Mouse (Mus musculus): ENCODE measurements around the gene Man1b1.

The Man1b1 gene

GRCm38 (mm10) chr2:25305587-25306359 is 26.4 kb upstream of the Man1b1 start:
- no peak for DNase-seq (ENCODE audit: low spot score)

GRCm38 (mm10) chr2:25310180-25310579 is 22.0 kb upstream of the Man1b1 start:
- DNase-seq (ENCODE audit: low spot score) = no peak

- no peak for DNase-seq (ENCODE audit: low spot score)
Measured at GRCm38 (mm10) chr2:25310969-25311368, 21.2 kb upstream of the Man1b1 start.

- DNase-seq (ENCODE audit: low spot score) = no peak
Measured at GRCm38 (mm10) chr2:25311491-25311891, 20.6 kb upstream of the Man1b1 start.

DNA sequence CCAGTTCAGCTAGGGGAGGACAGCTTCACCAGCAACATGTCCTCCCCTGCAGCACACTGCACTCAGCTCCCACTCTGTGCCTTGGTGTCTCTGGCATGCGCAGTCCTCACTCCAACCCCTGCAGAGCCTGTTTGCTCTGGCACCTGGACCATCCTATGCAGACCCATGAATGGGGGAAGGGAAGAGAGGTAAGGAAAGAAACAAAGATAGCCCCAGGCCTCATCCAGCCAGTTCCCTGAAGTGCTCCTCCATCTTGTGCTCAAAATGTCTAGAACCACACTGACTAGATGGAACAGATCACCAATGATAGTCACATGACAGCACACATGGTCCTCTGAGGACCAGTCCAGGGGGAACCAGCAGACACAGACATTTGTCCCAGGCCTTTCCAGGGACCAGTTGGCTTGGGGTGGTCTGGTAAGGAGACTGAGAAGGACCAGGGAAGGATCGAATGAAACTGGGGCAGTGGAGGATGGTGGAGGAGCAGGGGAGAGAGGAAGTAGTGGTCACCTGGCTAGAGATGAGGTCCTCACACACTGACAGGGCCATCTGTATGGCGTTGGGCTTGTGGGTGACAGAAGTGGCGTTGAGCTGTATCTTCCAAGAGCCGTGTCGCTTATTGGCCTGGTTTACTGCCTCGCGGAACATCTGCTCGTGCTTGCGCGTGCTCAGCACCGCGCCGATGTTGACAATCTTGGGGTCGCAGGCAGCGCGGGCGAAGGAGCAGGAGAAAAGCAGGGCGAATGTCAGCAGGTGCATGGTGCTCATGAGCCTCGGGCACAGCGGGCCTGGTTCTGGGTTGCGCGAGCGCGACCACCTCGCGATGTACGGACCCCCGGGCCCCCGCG is 13.8 kb upstream of the Man1b1 start:
- no peak for DNase-seq (ENCODE audit: low spot score)

DNA sequence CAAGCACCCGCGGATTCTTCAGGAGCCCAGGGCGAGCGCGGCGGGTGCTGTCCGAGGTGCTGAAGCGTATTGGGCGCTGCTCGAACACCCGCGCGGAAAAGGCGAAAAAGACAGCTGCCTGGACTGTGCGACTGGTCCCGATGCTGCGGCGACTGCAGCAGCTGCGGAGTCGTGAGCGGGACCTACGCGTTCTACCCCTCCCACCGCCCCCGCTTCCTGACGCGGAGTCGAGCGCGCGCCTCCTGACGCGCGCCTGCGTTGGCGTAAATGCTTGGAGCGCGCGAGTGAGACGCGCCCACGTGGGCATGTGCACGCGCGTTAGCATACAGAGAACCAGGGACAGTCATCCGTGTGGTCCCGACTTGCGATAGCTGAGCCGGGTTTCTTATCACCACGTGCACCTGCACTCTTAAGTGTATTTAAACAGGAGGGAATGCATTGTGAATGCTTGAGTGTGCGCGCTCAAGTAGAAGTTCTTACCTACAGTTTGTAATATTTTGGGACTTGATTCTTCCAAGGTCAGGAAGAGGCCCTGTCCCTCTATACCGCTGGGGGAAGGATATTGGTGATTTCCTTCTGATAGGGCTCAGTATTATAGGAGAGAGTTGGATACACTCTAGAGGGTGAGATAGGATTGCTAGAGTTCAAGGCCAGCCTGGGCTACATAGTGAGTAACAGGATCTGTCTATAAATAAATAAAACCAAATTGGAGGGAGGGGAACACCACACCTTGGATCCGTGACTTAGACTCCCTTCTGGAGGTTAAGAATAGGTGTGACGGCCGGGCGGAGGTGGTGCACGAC is 13.0 kb upstream of the Man1b1 start, which contains the start of gene Grin1:
TSS of gene Grin1 (minus strand) at position 217 of the 803 bp plus-strand sequence.
- peak; percentile 86 for DNase-seq (ENCODE audit: low spot score)

- DNase-seq (ENCODE audit: low spot score) = no peak
Measured at GRCm38 (mm10) chr2:25320084-25320483, 12.1 kb upstream of the Man1b1 start.

DNA sequence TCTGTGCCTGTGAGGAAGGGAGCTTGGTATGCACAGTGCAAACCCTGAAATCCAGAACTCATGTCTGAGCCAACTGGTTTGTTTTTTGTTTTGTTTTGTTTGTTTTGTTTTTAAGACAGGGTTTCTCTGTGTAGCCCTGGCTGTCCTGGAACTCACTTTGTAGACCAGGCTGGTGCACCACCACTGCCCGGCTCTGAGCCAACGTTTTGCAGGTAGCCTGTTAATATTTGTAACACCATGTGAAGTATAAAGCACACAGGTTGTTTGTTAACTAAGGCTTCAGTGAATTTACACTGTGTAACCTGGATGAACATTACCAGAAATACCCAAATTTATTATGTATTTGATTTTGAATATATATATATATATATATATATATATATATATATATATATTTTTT is 6.1 kb upstream of the Man1b1 start:
- no peak for DNase-seq (ENCODE audit: low spot score)

- peak; percentile 77 for DNase-seq (ENCODE audit: low spot score)
Measured at GRCm38 (mm10) chr2:25328440-25328839, 3.7 kb upstream of the Man1b1 start.

GRCm38 (mm10) chr2:25331470-25331869 is 668 bp upstream of the Man1b1 start:
- DNase-seq (ENCODE audit: low spot score) = peak; percentile 12

DNA sequence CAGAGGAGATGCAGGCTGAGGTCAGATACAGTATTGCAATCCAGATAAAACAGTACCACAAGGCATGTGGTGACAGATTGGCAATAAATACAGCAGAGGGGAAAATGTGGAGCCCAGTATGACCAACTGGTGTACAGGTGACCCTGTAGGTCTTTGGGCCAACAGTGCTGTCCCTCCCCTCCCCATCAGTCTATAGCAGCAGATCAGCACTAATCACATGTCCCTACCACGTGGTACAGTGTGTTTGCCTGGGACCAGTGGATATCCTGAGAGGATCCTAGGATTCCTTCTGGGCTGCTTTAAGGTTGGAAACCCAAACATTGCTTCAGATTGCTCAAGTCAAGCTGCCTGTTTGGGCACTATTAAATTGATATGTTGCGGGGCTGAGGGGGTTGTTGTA is 1.4 kb downstream of the Man1b1 start:
- no peak for DNase-seq (ENCODE audit: low spot score)

- no peak for DNase-seq (ENCODE audit: low spot score)
Measured at GRCm38 (mm10) chr2:25338303-25338702, 6.2 kb downstream of the Man1b1 start.

GRCm38 (mm10) chr2:25348162-25348561 is 16.0 kb downstream of the Man1b1 start:
- DNase-seq (ENCODE audit: low spot score) = no peak

GRCm38 (mm10) chr2:25349499-25349898 is 17.4 kb downstream of the Man1b1 start:
- no peak for DNase-seq (ENCODE audit: low spot score)

GRCm38 (mm10) chr2:25350701-25351100 is 18.6 kb downstream of the Man1b1 start:
- DNase-seq (ENCODE audit: low spot score) = no peak

- DNase-seq (ENCODE audit: low spot score) = no peak
Measured at GRCm38 (mm10) chr2:25354211-25354610, 22.1 kb downstream of the Man1b1 start.

DNA sequence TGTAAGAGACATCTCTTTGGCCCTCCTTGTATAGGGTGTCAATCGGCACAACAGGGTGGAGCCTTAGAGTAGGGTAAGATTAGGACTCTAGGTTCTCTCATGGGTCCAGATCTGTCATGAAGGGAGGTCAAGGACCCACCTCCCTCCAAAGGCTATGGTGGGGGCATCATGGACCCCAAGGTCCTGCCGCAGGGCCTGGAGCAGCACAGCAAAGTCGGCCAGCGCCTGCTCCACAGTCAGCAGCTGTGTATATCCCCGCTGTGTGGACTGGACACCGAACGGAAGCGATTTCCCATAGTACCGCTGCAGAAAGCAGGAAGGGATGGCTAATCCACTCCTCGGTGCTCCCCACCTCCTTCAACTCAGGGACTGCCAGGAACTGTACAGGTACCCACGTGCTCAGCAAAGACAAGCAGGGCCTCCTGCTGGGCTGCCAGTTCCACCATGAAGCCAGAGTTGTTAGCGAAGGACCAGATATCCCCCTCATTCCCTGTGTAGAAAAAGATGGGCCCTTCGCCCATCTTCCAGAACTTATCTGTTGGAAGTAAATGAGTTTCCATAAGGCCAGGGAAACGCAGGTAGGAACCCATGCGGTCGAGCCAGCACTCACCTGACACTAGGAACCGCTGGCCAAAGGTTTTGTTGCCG is 23.4 kb downstream of the Man1b1 start:
- no peak for DNase-seq (ENCODE audit: low spot score)

- DNase-seq (ENCODE audit: low spot score) = peak; percentile 94
Measured at GRCm38 (mm10) chr2:25356208-25357079, 24.3 kb downstream of the Man1b1 start, which contains the start of gene Dpp7. Gene Dpp7 (minus strand): TSS chr2:25356359.

GRCm38 (mm10) chr2:25359848-25360247 is 27.7 kb downstream of the Man1b1 start:
- no peak for DNase-seq (ENCODE audit: low spot score)

- DNase-seq (ENCODE audit: low spot score) = no peak
Measured at GRCm38 (mm10) chr2:25363478-25364178, 31.5 kb downstream of the Man1b1 start.
